Mouse (Mus musculus): Measurements from ENCODE around the gene Krt20. TPM values are rescaled to one million over a fixed set of nuclear protein-coding genes. Genes with fewer than 3 reads are reported as not detected.

Krt20 gene
- polyA plus RNA-seq, 1 experiment from 2014 or later = 0.70 TPM

GRCm38 (mm10) chr11:99439465-99439864 is 1.5 kb upstream of the Krt20 start:
- Histone ChIP-seq H3K4me1 (ENCODE audit: control insufficient read depth in 2 of 2, insufficient read depth in 2 of 2, low read length in 2 of 2) (peaks cover 3 to 6% of the 10 kb centered on the region in 2 experiments; a peak in 3 of 4 replicates), H3K4me3 (ENCODE audit: control insufficient read depth in 1 of 2, insufficient read depth in 1 of 2, low read depth in 1 of 2, low read length in 2 of 2) (no peak overlapping the region), H3K9ac (ENCODE audit: low read length) (no peak overlapping the region), H3K9me3 (ENCODE audit: control insufficient read depth, low read length) (no peaks in the 10 kb centered on the region), H3K36me3 (ENCODE audit: control insufficient read depth, insufficient read depth, low read length) (no peaks in the 10 kb centered on the region), H3K27ac (replicated peaks in 1 of 2; ENCODE audit: control insufficient read depth in 1 of 2, insufficient read depth in 1 of 2, low read depth in 2 of 2, low read length in 2 of 2) (no peak overlapping the region), H3K27me3 (ENCODE audit: control insufficient read depth, insufficient read depth, low read length) (no peaks in the 10 kb centered on the region), H3K4me2 (ENCODE audit: low read length) (no peak overlapping the region)
- ATAC-seq (ENCODE audit: insufficient number of reproducible peaks, insufficient read depth, low FRiP score, low read depth) = no peak
- 73% methylated on average over 10 of the region's 10 CpGs for WGBS

GRCm38 (mm10) chr11:99436625-99437024 is 1.3 kb downstream of the Krt20 start:
- no peaks in the 10 kb centered on the region for H3K27me3 ChIP-seq (ENCODE audit: control insufficient read depth, insufficient read depth, low read length)
- WGBS = 51% methylated on average over 4 of the region's 4 CpGs
- H3K27ac ChIP-seq (replicated peaks in 1 of 2; ENCODE audit: control insufficient read depth in 1 of 2, insufficient read depth in 1 of 2, low read depth in 2 of 2, low read length in 2 of 2) = no peak overlapping the region
- no peak overlapping the region for H3K4me3 ChIP-seq (ENCODE audit: control insufficient read depth in 1 of 2, insufficient read depth in 1 of 2, low read depth in 1 of 2, low read length in 2 of 2)
- H3K36me3 ChIP-seq (ENCODE audit: control insufficient read depth, insufficient read depth, low read length) = no peaks in the 10 kb centered on the region
- peaks cover 3 to 6% of the 10 kb centered on the region in 2 experiments; a peak in 3 of 4 replicates for H3K4me1 ChIP-seq (ENCODE audit: control insufficient read depth in 2 of 2, insufficient read depth in 2 of 2, low read length in 2 of 2)
- ATAC-seq (ENCODE audit: insufficient number of reproducible peaks, insufficient read depth, low FRiP score, low read depth) = no peak
- no peaks in the 10 kb centered on the region for H3K9me3 ChIP-seq (ENCODE audit: control insufficient read depth, low read length)
- no peak overlapping the region for H3K9ac ChIP-seq (ENCODE audit: low read length)
- no peak overlapping the region for H3K4me2 ChIP-seq (ENCODE audit: low read length)

- WGBS = 47% methylated on average over 12 of the region's 12 CpGs
- H3K9me3 ChIP-seq (ENCODE audit: control insufficient read depth, low read length) = no peaks in the 10 kb centered on the region
- no peak overlapping the region for H3K9ac ChIP-seq (ENCODE audit: low read length)
- H3K4me1 ChIP-seq (ENCODE audit: control insufficient read depth in 2 of 2, insufficient read depth in 2 of 2, low read length in 2 of 2) = no peaks in the 10 kb centered on the region
- H3K4me2 ChIP-seq (ENCODE audit: low read length) = no peak overlapping the region
- no peaks in the 10 kb centered on the region for H3K27me3 ChIP-seq (ENCODE audit: control insufficient read depth, insufficient read depth, low read length)
- H3K27ac ChIP-seq (replicated peaks in 1 of 2; ENCODE audit: control insufficient read depth in 1 of 2, insufficient read depth in 1 of 2, low read depth in 2 of 2, low read length in 2 of 2) = no peak overlapping the region
- H3K36me3 ChIP-seq (ENCODE audit: control insufficient read depth, insufficient read depth, low read length) = no peaks in the 10 kb centered on the region
- H3K4me3 ChIP-seq (ENCODE audit: control insufficient read depth in 1 of 2, insufficient read depth in 1 of 2, low read depth in 1 of 2, low read length in 2 of 2) = no peak overlapping the region
- no peak for ATAC-seq (ENCODE audit: insufficient number of reproducible peaks, insufficient read depth, low FRiP score, low read depth)
These were observed 7.3 kb downstream of the Krt20 start for GRCm38 (mm10) chr11:99430670-99431069.

GRCm38 (mm10) chr11:99422159-99422558 is 15.8 kb downstream of the Krt20 start, which contains the start of gene Krt12:
TSS of gene Krt12 (minus strand) at chr11:99422259.
- no peaks in the 10 kb centered on the region for H3K9me3 ChIP-seq (ENCODE audit: control insufficient read depth, low read length)
- no peak within 1 kb of the TSS for H3K27ac ChIP-seq (replicated peaks in 1 of 2; ENCODE audit: control insufficient read depth in 1 of 2, insufficient read depth in 1 of 2, low read depth in 2 of 2, low read length in 2 of 2)
- WGBS = 68% methylated on average over 10 of the region's 10 CpGs
- H3K36me3 ChIP-seq (ENCODE audit: control insufficient read depth, insufficient read depth, low read length) = no peaks in the 10 kb centered on the region
- H3K4me2 ChIP-seq (ENCODE audit: low read length) = no peak within 1 kb of the TSS
- no peak for ATAC-seq (ENCODE audit: insufficient number of reproducible peaks, insufficient read depth, low FRiP score, low read depth)
- no peaks in the 10 kb centered on the region for H3K27me3 ChIP-seq (ENCODE audit: control insufficient read depth, insufficient read depth, low read length)
- no peaks in the 10 kb centered on the region for H3K4me1 ChIP-seq (ENCODE audit: control insufficient read depth in 2 of 2, insufficient read depth in 2 of 2, low read length in 2 of 2)
- H3K4me3 ChIP-seq (ENCODE audit: control insufficient read depth in 1 of 2, insufficient read depth in 1 of 2, low read depth in 1 of 2, low read length in 2 of 2) = no peak within 1 kb of the TSS
- no peak within 1 kb of the TSS for H3K9ac ChIP-seq (ENCODE audit: low read length)

GRCm38 (mm10) chr11:99420586-99420985 is 17.4 kb downstream of the Krt20 start:
- 36% methylated on average over 10 of the region's 10 CpGs for WGBS
- no peak for ATAC-seq (ENCODE audit: insufficient number of reproducible peaks, insufficient read depth, low FRiP score, low read depth)
- H3K27ac ChIP-seq (replicated peaks in 1 of 2; ENCODE audit: control insufficient read depth in 1 of 2, insufficient read depth in 1 of 2, low read depth in 2 of 2, low read length in 2 of 2) = no peak overlapping the region
- no peaks in the 10 kb centered on the region for H3K27me3 ChIP-seq (ENCODE audit: control insufficient read depth, insufficient read depth, low read length)
- no peak overlapping the region for H3K4me3 ChIP-seq (ENCODE audit: control insufficient read depth in 1 of 2, insufficient read depth in 1 of 2, low read depth in 1 of 2, low read length in 2 of 2)
- H3K9me3 ChIP-seq (ENCODE audit: control insufficient read depth, low read length) = no peaks in the 10 kb centered on the region
- H3K4me2 ChIP-seq (ENCODE audit: low read length) = no peak overlapping the region
- no peaks in the 10 kb centered on the region for H3K36me3 ChIP-seq (ENCODE audit: control insufficient read depth, insufficient read depth, low read length)
- no peak overlapping the region for H3K9ac ChIP-seq (ENCODE audit: low read length)
- no peaks in the 10 kb centered on the region for H3K4me1 ChIP-seq (ENCODE audit: control insufficient read depth in 2 of 2, insufficient read depth in 2 of 2, low read length in 2 of 2)

GRCm38 (mm10) chr11:99417819-99418218 is 20.1 kb downstream of the Krt20 start:
- H3K4me2 ChIP-seq (ENCODE audit: low read length) = no peak overlapping the region
- no peak for ATAC-seq (ENCODE audit: insufficient number of reproducible peaks, insufficient read depth, low FRiP score, low read depth)
- WGBS = 57% methylated on average over 16 of the region's 16 CpGs
- no peaks in the 10 kb centered on the region for H3K4me1 ChIP-seq (ENCODE audit: control insufficient read depth in 2 of 2, insufficient read depth in 2 of 2, low read length in 2 of 2)
- H3K4me3 ChIP-seq (ENCODE audit: control insufficient read depth in 1 of 2, insufficient read depth in 1 of 2, low read depth in 1 of 2, low read length in 2 of 2) = no peak overlapping the region
- H3K27me3 ChIP-seq (ENCODE audit: control insufficient read depth, insufficient read depth, low read length) = no peaks in the 10 kb centered on the region
- H3K27ac ChIP-seq (replicated peaks in 1 of 2; ENCODE audit: control insufficient read depth in 1 of 2, insufficient read depth in 1 of 2, low read depth in 2 of 2, low read length in 2 of 2) = no peak overlapping the region
- no peaks in the 10 kb centered on the region for H3K9me3 ChIP-seq (ENCODE audit: control insufficient read depth, low read length)
- no peaks in the 10 kb centered on the region for H3K36me3 ChIP-seq (ENCODE audit: control insufficient read depth, insufficient read depth, low read length)
- no peak overlapping the region for H3K9ac ChIP-seq (ENCODE audit: low read length)

GRCm38 (mm10) chr11:99416902-99417301 is 21.0 kb downstream of the Krt20 start:
- ATAC-seq (ENCODE audit: insufficient number of reproducible peaks, insufficient read depth, low FRiP score, low read depth) = no peak
- H3K27me3 ChIP-seq (ENCODE audit: control insufficient read depth, insufficient read depth, low read length) = no peaks in the 10 kb centered on the region
- no peaks in the 10 kb centered on the region for H3K9me3 ChIP-seq (ENCODE audit: control insufficient read depth, low read length)
- WGBS = 74% methylated on average over 13 of the region's 13 CpGs
- H3K27ac ChIP-seq (replicated peaks in 1 of 2; ENCODE audit: control insufficient read depth in 1 of 2, insufficient read depth in 1 of 2, low read depth in 2 of 2, low read length in 2 of 2) = no peak overlapping the region
- no peaks in the 10 kb centered on the region for H3K36me3 ChIP-seq (ENCODE audit: control insufficient read depth, insufficient read depth, low read length)
- H3K9ac ChIP-seq (ENCODE audit: low read length) = no peak overlapping the region
- no peaks in the 10 kb centered on the region for H3K4me1 ChIP-seq (ENCODE audit: control insufficient read depth in 2 of 2, insufficient read depth in 2 of 2, low read length in 2 of 2)
- no peak overlapping the region for H3K4me3 ChIP-seq (ENCODE audit: control insufficient read depth in 1 of 2, insufficient read depth in 1 of 2, low read depth in 1 of 2, low read length in 2 of 2)
- H3K4me2 ChIP-seq (ENCODE audit: low read length) = no peak overlapping the region

- no peak overlapping the region for H3K9ac ChIP-seq (ENCODE audit: low read length)
- H3K27me3 ChIP-seq (ENCODE audit: control insufficient read depth, insufficient read depth, low read length) = no peaks in the 10 kb centered on the region
- H3K36me3 ChIP-seq (ENCODE audit: control insufficient read depth, insufficient read depth, low read length) = no peaks in the 10 kb centered on the region
- ATAC-seq (ENCODE audit: insufficient number of reproducible peaks, insufficient read depth, low FRiP score, low read depth) = no peak
- no peaks in the 10 kb centered on the region for H3K9me3 ChIP-seq (ENCODE audit: control insufficient read depth, low read length)
- H3K27ac ChIP-seq (replicated peaks in 1 of 2; ENCODE audit: control insufficient read depth in 1 of 2, insufficient read depth in 1 of 2, low read depth in 2 of 2, low read length in 2 of 2) = no peak overlapping the region
- no peaks in the 10 kb centered on the region for H3K4me1 ChIP-seq (ENCODE audit: control insufficient read depth in 2 of 2, insufficient read depth in 2 of 2, low read length in 2 of 2)
- no peak overlapping the region for H3K4me3 ChIP-seq (ENCODE audit: control insufficient read depth in 1 of 2, insufficient read depth in 1 of 2, low read depth in 1 of 2, low read length in 2 of 2)
- 87% methylated on average over 13 of the region's 13 CpGs for WGBS
- H3K4me2 ChIP-seq (ENCODE audit: low read length) = no peak overlapping the region
These were observed 23.3 kb downstream of the Krt20 start for GRCm38 (mm10) chr11:99414463-99415147.
